Mouse (Mus musculus) ES-E14 (cell line): ENCODE results near the gene Hira.

ENCODE experiments used
- CHD2 ChIP-seq: IDR thresholded peaks from 2 replicates; pipeline ENCODE4 v1.6.1; 2014; ENCODE audit warnings: mild to moderate bottlenecking, low read depth, low read length, inconsistent platforms
- HCFC1 ChIP-seq: IDR thresholded peaks from 2 replicates; pipeline ENCODE4 v1.6.1; 2012; ENCODE audit warnings: low read length, inconsistent platforms, borderline replicate concordance; ENCODE audit not compliant: insufficient read depth
- MAFK ChIP-seq: IDR thresholded peaks from 2 replicates; pipeline ENCODE4 v1.6.1; 2014; ENCODE audit warnings: mild to moderate bottlenecking, low read depth, low read length, inconsistent platforms; ENCODE audit not compliant: insufficient read depth
- ZC3H11A ChIP-seq: IDR thresholded peaks from 2 replicates; pipeline ENCODE4 v1.6.1; 2012; ENCODE audit warnings: low read depth, mild to moderate bottlenecking, inconsistent platforms, low read length, borderline replicate concordance

DNA sequence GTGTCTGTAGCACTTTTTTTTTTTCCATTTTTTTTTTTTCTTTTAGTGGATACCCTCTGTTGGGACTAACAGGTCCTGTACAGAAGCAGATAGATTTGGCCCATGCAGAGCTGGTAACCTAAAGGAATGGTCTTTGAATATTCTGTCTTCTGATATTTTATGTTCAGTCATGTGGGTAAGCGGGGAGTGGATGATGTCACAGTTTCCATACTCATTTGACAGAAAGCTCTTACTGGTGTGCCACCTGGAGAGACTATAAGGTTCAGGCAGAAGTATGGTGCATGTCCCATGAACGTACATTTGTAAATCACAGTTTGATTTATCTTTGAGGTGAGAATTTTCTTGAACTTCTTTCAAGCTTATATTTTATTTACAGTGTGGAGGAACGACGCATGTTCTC, 39.2 kb downstream of the Hira start:
- TF ChIP-seq HCFC1 = no peak
- no peak for TF ChIP-seq CHD2
- TF ChIP-seq MAFK = no peak
- no peak for TF ChIP-seq ZC3H11A
